Mouse (Mus musculus) CD4-positive naive resting alpha-beta T cell, adult 76 days (primary cell): Measurements from ENCODE around the gene Rnf4. TPM values are rescaled to one million over a fixed set of nuclear protein-coding genes. Genes with fewer than 3 reads are reported as not detected.

Experiments used
- total RNA-seq: library from RNA; stranded (reverse); gene quantifications from one replicate; pipeline ENCODE4 v1.2.4, GENCODE M21; 2023

The Rnf4 gene
- 254 TPM for total RNA-seq

GRCm38 (mm10) chr5:34336097-34336774 is at the start of gene Rnf4:
Rnf4 (plus strand) TSS chr5:34336289.

DNA sequence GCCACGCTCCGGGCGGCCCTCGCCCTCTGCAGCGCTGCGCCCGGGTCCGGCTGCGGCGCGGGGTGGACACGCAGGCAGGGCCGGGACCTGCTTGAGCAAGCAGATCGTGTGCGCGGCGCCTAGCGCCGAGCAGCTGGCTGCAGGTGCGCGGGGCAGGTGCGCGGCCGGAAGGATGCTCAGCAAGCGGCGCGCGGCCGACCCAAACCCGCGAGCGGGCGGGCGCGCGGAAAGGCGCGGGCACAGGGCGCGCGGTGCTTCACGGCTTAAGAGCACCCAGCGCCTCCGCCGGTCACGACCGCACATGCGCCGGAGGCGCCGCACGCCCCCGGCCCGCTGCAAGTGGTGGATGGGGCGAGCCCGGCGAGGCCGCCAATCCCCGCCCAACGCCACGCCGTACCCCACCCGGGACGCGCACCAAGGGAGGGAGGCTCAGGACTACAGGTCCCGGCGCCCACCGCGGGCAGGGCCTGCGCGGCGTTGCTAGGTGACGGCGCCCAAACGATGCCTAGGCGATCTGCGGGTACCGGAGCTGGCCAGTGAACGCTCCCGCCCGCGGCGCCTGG is 47.9 kb upstream of the Rnf4 start, which contains the start of the genes Zfyve28 and Cfap99:
Zfyve28 (minus strand) TSS at position 296 of the 563 bp plus-strand sequence.
Cfap99 (plus strand) TSS at position 447 of the 563 bp plus-strand sequence.

DNA sequence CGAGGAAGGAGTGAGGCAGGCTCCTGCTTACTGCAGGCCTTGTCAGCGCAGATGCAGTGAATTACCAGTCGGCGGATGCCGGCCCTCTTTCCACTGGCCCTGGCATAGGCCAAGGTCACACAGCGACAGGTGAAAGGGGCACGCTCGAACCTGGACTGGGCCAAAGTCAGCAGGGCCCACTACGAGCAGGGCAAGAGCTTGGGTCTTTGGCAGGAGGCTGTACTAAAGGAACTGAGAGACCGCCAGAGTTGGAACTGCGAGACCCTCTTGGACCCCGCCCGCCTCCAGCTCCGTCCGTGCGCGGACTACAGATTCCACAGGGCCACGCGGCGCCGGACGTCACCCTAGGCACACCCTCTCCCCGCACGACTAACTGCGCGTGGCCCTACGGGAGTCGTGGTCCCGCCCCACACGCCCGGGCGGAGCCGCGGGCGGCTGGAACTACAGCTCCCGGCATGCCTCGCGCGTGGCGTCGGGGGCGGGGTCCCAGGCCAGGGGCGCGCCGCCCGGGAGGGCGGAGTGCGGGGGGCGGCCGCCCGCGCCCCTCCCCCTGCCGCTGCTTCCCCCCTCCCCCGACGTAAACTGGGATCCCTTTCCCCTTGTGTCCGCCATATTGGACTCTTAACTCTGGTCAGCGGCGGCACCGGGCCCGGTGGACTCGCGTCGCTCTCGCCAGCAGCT is 33.4 kb downstream of the Rnf4 start, which contains the start of gene Fam193a:
Fam193a (plus strand) TSS at position 593 of the 681 bp plus-strand sequence.

Other genes starting within 250 kb of the Rnf4 start
- 1.3 TPM for gene Poln, start 166.8 kb upstream of the Rnf4 start, total RNA-seq
- 48.4 TPM for gene Haus3, start 166.8 kb upstream of the Rnf4 start, total RNA-seq
- gene Mxd4, start 148.6 kb upstream of the Rnf4 start, total RNA-seq = 117 TPM
- 4.0 TPM for gene Zfyve28, start 47.8 kb upstream of the Rnf4 start, total RNA-seq
- gene Cfap99, start 47.7 kb upstream of the Rnf4 start, total RNA-seq = not detected
- 96.9 TPM for gene Fam193a, start 33.6 kb downstream of the Rnf4 start, total RNA-seq
- gene Tnip2, start 177.7 kb downstream of the Rnf4 start, total RNA-seq = 29.1 TPM
- gene Sh3bp2, start 189.5 kb downstream of the Rnf4 start, total RNA-seq = 9.9 TPM
- 330 TPM for gene Add1, start 237.4 kb downstream of the Rnf4 start, total RNA-seq